Mouse (Mus musculus): ENCODE data around the gene Cycs.

DNA sequence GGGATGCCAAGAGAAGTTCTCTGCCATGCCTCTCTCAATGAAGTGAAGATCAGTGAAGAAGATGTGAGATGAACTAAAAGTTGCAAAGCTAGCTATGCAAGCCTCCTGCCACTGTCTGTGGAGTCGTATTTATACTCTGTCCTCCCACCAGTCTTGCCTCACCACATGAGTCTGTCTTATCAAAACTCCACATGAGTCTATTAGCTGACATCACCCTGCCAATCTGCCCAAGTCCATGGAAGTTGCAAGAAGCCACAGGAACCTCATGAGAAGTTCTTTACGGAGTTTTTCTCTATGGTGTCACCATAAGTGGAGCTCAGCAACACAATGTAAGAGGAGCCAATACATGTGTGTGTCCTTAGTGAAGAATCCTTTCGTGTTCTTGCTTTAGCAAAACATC lies 35.3 kb downstream of the Cycs start:
- no peak for TF ChIP-seq POLR2A (IDR thresholded peaks at IDR 0.05; ENCODE audit: low read depth, low read length)
- TF ChIP-seq CTCF (IDR thresholded peaks at IDR 0.05; ENCODE audit: extremely low read depth, insufficient read length, insufficient replicate concordance, low read depth, low read length): no peak
